Mouse (Mus musculus): ENCODE results near the gene Eme1. TPM values are rescaled to one million over a fixed set of nuclear protein-coding genes. Genes with fewer than 3 reads are reported as not detected.

The Eme1 gene
- 1.5 TPM for total RNA-seq (2023)

GRCm38 (mm10) chr11:94653663-94654436, at the start of gene Eme1, which contains the start of gene Mrpl27:
Gene Eme1 (minus strand): TSS chr11:94653964.
Gene Mrpl27 (plus strand): TSS chr11:94653767.

GRCm38 (mm10) chr11:94676754-94677606, 23.2 kb upstream of the Eme1 start, which contains the start of gene Xylt2:
Gene Xylt2 (minus strand): TSS chr11:94677515.

GRCm38 (mm10) chr11:94629199-94629883, 24.4 kb downstream of the Eme1 start, which contains the start of gene Lrrc59:
Gene Lrrc59 (plus strand): TSS chr11:94629767.

GRCm38 (mm10) chr11:94601321-94602281, 52.2 kb downstream of the Eme1 start, which contains the start of gene Acsf2:
Gene Acsf2 (minus strand): TSS chr11:94601871.

Other genes starting within 250 kb of the Eme1 start
- gene Cacna1g, start 179.8 kb downstream of the Eme1 start, total RNA-seq (2023), result not detected
- gene Spata20, start 167.8 kb downstream of the Eme1 start, total RNA-seq (2023), result not detected
- gene Epn3, start 154.0 kb downstream of the Eme1 start, total RNA-seq (2023), result not detected
- not detected for gene Mycbpap, start 132.2 kb downstream of the Eme1 start, total RNA-seq (2023)
- 4.3 TPM for gene Rsad1, start 104.7 kb downstream of the Eme1 start, total RNA-seq (2023)
- gene Chad, start 88.9 kb downstream of the Eme1 start, total RNA-seq (2023), result not detected
- gene Acsf2, start 52.1 kb downstream of the Eme1 start, total RNA-seq (2023), result 16.8 TPM
- gene Lrrc59, start 24.2 kb downstream of the Eme1 start, total RNA-seq (2023), result 54.0 TPM
- gene Mrpl27, start 197 bp downstream of the Eme1 start, total RNA-seq (2023), result 22.6 TPM
- gene Xylt2, start 23.6 kb upstream of the Eme1 start, total RNA-seq (2023), result 48.9 TPM
- not detected for gene Gm11541, start 50.5 kb upstream of the Eme1 start, total RNA-seq (2023)
- not detected for gene Cdc34b, start 87.8 kb upstream of the Eme1 start, total RNA-seq (2023)
- gene Tmem92, start 128.7 kb upstream of the Eme1 start, total RNA-seq (2023), result not detected